Mouse (Mus musculus) thymus, adult 2 months (tissue): Measurements from ENCODE around the gene Lrrc15.

Experiments
- CTCF ChIP-seq: fragments of 200-500 bp; IDR thresholded peaks from 2 replicates; pipeline ENCODE4 v1.5.1; 2012; ENCODE audit warnings: mild to moderate bottlenecking, control low read depth, low read length, moderate library complexity, borderline replicate concordance; ENCODE audit not compliant: control insufficient read depth, poor library complexity, insufficient read depth; ENCODE audit errors: extremely low read depth
- POLR2A ChIP-seq: fragments of 200-500 bp; IDR thresholded peaks from 2 replicates; pipeline ENCODE4 v1.6.1; 2012; ENCODE audit warnings: mild to moderate bottlenecking, low read length, control low read depth, moderate library complexity; ENCODE audit not compliant: control insufficient read depth, poor library complexity, insufficient read depth; ENCODE audit errors: extremely low read depth

- no peak for TF ChIP-seq POLR2A
- TF ChIP-seq CTCF, result no peak
Observed at GRCm38 (mm10) chr16:30258441-30258840, 24.6 kb downstream of the Lrrc15 start.
